Mouse (Mus musculus): ENCODE results near the gene Relch.

DNA sequence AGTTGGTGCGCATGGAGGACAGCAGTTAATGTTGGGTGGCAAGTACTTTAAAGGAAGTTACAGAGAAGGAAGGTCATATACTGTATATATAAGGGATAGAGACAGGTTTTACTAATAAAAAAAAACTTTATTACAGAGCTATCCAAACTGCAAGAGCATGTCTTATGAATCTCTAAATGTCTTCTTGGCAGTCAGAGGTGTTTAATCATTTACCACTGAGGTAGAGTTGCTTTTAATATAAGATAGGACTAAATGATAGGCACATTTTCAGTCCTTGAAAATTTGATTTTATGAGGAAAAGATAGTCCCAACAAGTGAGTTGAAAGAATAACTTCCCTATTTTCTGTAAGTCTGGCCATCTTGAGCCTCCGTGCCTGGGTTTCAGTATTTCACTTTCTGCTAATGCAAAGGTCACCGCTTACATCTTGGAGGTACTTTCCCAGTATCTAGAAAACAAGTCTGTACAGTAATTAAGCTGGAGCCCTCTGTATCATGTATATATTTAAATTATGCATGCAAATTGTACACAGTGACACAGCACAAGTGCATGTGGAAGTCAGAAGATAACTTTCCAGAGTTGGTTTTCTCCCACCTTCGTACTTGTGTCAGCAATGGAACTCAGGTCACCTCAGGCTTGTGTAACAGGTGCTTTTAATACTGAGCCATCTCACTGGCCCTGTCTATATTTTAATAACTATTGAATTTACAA is 84.6 kb downstream of the Relch start:
- TF ChIP-seq POLR2A (IDR thresholded peaks at IDR 0.05; ENCODE audit: borderline replicate concordance, insufficient read depth, low read length): no peak
- no peak for TF ChIP-seq CTCF (IDR thresholded peaks at IDR 0.05; ENCODE audit: borderline replicate concordance, insufficient read depth, low read depth, low read length)
